Mouse (Mus musculus) heart, embryonic 16.5 days (tissue): Measurements from ENCODE around the gene Rtraf. TPM values are rescaled to one million over a fixed set of nuclear protein-coding genes. Genes with fewer than 3 reads are reported as not detected.

Experiments used
- ATAC-seq: fragments of 200-750 bp; cut with Nextera tagmentation; replicated peaks from 2 replicates; pipeline ENCODE4 v1.8.0; 2017; ENCODE audit warnings: moderate number of reproducible peaks; ENCODE audit not compliant: insufficient read depth, low FRiP score; ENCODE audit errors: extremely low read depth
- H3K27ac ChIP-seq: fragments of 300-500 bp; sonication (generic); 2 replicates; pipeline ENCODE4 v1.5.1; 2014; ENCODE audit warnings: mild to moderate bottlenecking, low read length, control low read depth, moderate library complexity
- H3K27me3 ChIP-seq: fragments of 300-500 bp; sonication (generic); 2 replicates; pipeline ENCODE4 v1.6.1; 2014; ENCODE audit warnings: low read length, mixed read lengths; ENCODE audit not compliant: control insufficient read depth, insufficient read depth
- H3K36me3 ChIP-seq: fragments of 300-500 bp; sonication (generic); 2 replicates; pipeline ENCODE4 v1.6.1; 2014; ENCODE audit not compliant: control insufficient read depth, insufficient read depth
- H3K4me1 ChIP-seq: fragments of 300-500 bp; sonication (generic); 2 replicates; pipeline ENCODE4 v1.6.1; 2014; ENCODE audit warnings: low read length, mixed read lengths; ENCODE audit not compliant: control insufficient read depth, insufficient read depth
- H3K4me2 ChIP-seq: fragments of 300-500 bp; sonication (generic); 2 replicates; pipeline ENCODE4 v1.6.1; 2014; ENCODE audit warnings: low read depth, mild to moderate bottlenecking, control low read depth, low read length
- H3K4me3 ChIP-seq: fragments of 300-500 bp; sonication (generic); 2 replicates; pipeline ENCODE4 v1.5.1; 2014; ENCODE audit warnings: mild to moderate bottlenecking, control low read depth, low read length
- H3K9ac ChIP-seq: fragments of 300-500 bp; sonication (generic); 2 replicates; pipeline ENCODE4 v1.6.1; 2014; ENCODE audit warnings: low read length, control low read depth
- H3K9me3 ChIP-seq: fragments of 300-500 bp; sonication (generic); replicated peaks from 2 replicates; pipeline ENCODE4 v1.6.1; 2016; ENCODE audit warnings: low read length; ENCODE audit not compliant: control insufficient read depth
- WGBS: fragments of 180-500 bp; shearing (Covaris S2); extraction: QIAGEN DNeasy Blood & Tissue Kit; methylation state at CpG from one replicate; pipeline ENCODE4 v1.1.7; 2014; 5-methylcytosine and 5-hydroxymethylcytosine counted together
- polyA plus RNA-seq: library from polyadenylated mRNA; unstranded; fragments of >200 nt; fragmentation: Nextera tagmentation; extraction: Ambion mirVana; gene quantifications from 2 replicates; pipeline ENCODE4 v1.2.1, GENCODE M21; 2015

Gene Rtraf
- polyA plus RNA-seq, 1 experiment from 2014 or later: 156 TPM

DNA sequence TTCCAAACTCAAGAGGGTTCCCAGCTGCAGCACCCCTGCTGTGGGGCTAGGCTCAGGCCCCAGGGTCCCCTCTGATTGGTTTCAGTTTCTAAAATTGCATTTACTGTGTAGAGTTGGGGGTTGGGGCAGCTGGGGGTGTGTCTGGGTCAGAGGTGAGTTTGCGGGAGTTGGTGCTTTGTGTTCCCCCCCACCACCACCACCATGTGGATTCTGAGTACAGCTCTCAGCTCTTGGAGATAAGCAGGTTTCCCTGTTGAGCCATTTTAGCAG lies 57.3 kb downstream of the Rtraf start:
- 54% methylated on average over 1 of the region's 1 CpGs for WGBS
- no peaks in the 10 kb centered on the region for H3K9me3 ChIP-seq
- H3K4me3 ChIP-seq: no peak overlapping the region
- no peak overlapping the region for H3K4me2 ChIP-seq
- ATAC-seq: no peak
- H3K4me1 ChIP-seq: peaks cover 26% of the 10 kb centered on the region
- H3K36me3 ChIP-seq: 0 out of 2 replicates have a peak, but pooled peaks cover 12% of the 10 kb centered on the region
- H3K27me3 ChIP-seq: no peaks in the 10 kb centered on the region
- H3K9ac ChIP-seq: no peak overlapping the region
- no peak overlapping the region for H3K27ac ChIP-seq

DNA sequence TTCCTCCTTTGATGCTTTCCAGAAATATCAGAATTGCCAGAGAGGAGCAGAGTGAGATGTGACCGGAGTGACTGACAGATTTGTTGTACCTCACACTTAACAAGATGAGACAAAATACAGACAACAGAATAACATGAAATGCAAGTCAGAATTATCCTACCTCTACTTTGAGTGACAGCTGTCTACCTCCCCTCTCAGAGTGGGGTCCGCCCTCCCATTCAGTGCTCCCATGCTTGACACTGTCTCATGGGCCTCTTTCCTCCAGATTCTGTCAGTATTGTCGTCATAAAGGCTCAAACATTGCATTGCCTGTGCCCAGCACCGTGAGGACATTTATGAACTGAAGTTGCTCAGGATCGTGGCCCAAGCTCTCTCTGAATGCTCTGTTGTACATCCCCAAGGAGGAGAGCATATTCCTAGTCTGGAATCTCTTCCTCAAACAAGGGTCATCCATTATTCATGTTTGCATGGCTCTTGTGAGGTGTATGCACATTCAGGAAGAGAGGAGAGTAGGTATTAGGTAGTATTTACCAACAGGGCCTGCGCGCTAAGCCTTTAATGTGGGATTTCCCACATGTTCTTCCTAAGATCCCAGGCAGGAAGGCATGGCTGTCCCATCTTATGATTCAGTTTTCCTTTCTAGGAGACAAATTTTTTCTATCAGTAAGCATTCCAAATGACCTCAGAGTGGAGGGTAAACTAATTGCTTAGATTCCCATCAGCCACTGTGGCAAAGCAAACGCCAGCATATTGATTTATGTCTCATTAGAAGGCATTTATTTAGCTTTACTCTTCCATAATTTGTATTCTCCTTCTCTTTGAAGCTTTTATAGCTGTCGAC lies 57.9 kb downstream of the Rtraf start:
- H3K27me3 ChIP-seq: no peaks in the 10 kb centered on the region
- no peak for ATAC-seq
- H3K4me1 ChIP-seq: peaks cover 26% of the 10 kb centered on the region
- H3K4me2 ChIP-seq: no peak overlapping the region
- 77% methylated on average over 9 of the region's 9 CpGs for WGBS
- no peak overlapping the region for H3K9ac ChIP-seq
- H3K27ac ChIP-seq: no peak overlapping the region
- no peaks in the 10 kb centered on the region for H3K9me3 ChIP-seq
- H3K4me3 ChIP-seq: no peak overlapping the region
- 0 out of 2 replicates have a peak, but pooled peaks cover 12% of the 10 kb centered on the region for H3K36me3 ChIP-seq

DNA sequence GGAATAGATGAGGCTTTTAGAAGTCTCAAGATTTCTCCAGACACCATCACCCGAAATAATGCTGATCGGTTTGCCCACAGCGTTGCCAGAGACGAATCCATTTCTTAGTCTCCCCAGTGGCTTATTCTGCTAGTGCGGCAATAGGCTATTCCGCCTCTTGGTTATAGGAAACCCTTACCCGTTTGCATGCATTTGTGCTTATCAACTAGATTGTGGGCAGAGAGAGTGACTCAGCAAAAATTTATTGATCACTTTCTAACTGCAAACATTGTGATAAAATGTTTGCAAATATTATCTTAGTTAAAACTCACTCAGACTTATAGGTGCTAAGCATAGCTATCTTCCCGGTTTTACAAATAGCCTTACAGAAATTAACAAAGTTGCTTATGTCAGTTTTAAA lies 59.3 kb downstream of the Rtraf start:
- Histone ChIP-seq H3K4me1 (peaks cover 34% of the 10 kb centered on the region), H3K9ac (no peak overlapping the region), H3K4me3 (no peak overlapping the region), H3K9me3 (no peaks in the 10 kb centered on the region), H3K27ac (no peak overlapping the region), H3K4me2 (no peak overlapping the region), H3K27me3 (no peaks in the 10 kb centered on the region), H3K36me3 (0 out of 2 replicates have a peak, but pooled peaks cover 12% of the 10 kb centered on the region)
- 82% methylated on average over 8 of the region's 8 CpGs for WGBS
- no peak for ATAC-seq

DNA sequence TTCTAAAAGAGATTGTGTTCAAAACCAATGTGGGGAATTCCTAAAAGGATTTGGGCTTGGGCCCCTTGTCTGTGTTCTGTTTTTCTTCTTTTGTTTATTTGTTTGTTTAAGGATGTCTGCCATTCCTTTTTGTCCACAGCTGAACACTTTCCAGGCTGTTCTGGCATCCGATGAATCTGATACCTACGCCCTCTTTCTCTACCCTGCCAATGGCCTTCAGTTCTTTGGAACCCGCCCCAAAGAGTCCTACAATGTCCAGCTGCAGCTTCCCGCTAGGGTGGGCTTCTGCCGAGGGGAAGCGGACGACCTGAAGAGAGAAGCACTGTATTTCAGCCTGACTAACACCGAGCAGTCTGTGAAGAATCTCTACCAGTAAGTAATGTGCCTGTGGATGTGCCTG lies 60.1 kb downstream of the Rtraf start:
- no peak overlapping the region for H3K4me3 ChIP-seq
- H3K9me3 ChIP-seq: no peaks in the 10 kb centered on the region
- H3K27me3 ChIP-seq: no peaks in the 10 kb centered on the region
- 0 out of 2 replicates have a peak overlapping the region, but pooled peaks have one; percentile 6 for H3K27ac ChIP-seq
- H3K4me2 ChIP-seq: no peak overlapping the region
- H3K9ac ChIP-seq: 0 out of 2 replicates have a peak overlapping the region, but pooled peaks have one; percentile 28
- no peak; the same call in 1 of the 2 replicates for ATAC-seq
- H3K4me1 ChIP-seq: peaks cover 40% of the 10 kb centered on the region
- 30% methylated on average over 8 of the region's 8 CpGs for WGBS
- 0 out of 2 replicates have a peak, but pooled peaks cover 12% of the 10 kb centered on the region for H3K36me3 ChIP-seq

DNA sequence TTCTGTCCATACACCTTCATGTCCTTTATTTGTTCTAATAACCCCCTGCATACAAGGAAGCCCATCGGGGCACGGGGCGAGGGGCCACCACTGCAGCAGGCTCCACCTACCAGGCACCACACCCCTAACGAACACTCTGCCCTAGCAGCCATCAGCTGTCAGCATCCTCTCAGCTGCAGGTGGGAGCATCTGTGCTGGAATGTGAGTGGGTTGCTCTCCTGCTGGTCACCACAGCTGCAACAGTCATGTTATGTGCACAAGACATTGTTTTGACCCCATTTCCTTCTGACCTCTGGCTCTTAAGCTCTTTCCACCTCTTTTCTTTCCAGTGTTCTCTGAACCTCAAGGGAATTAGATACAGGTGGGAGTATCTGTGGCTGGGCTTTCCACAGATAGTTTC lies 61.6 kb downstream of the Rtraf start:
- H3K9me3 ChIP-seq: no peaks in the 10 kb centered on the region

More for the DNA sequence above, 61.6 kb downstream of the Rtraf start:
- H3K4me3 ChIP-seq: no peak overlapping the region
- H3K9ac ChIP-seq: no peak overlapping the region
- WGBS: 43% methylated on average over 4 of the region's 4 CpGs
- no peak overlapping the region for H3K4me2 ChIP-seq
- ATAC-seq: no peak
- no peak overlapping the region for H3K27ac ChIP-seq
- no peaks in the 10 kb centered on the region for H3K27me3 ChIP-seq
- 0 out of 2 replicates have a peak, but pooled peaks cover 11% of the 10 kb centered on the region for H3K36me3 ChIP-seq
- H3K4me1 ChIP-seq: peaks cover 42% of the 10 kb centered on the region

Other genes starting within 250 kb of the Rtraf start
- gene Gm2237, start 238.7 kb downstream of the Rtraf start, polyA plus RNA-seq: 2.4 and 3.0 TPM in 2 replicates
- gene Gm5458, start 221.2 kb downstream of the Rtraf start, polyA plus RNA-seq: not detected in 2 replicates
- 89.5 and 108 TPM in 2 replicates for gene Nid2, start 72.6 kb downstream of the Rtraf start, polyA plus RNA-seq
- gene Gng2, start 153.8 kb upstream of the Rtraf start, polyA plus RNA-seq: 58.8 and 64.2 TPM in 2 replicates